Mouse (Mus musculus) limb, embryonic 13.5 days (tissue): ENCODE results near the gene Irf2. TPM values are rescaled to one million over a fixed set of nuclear protein-coding genes. Genes with fewer than 3 reads are reported as not detected.
"Not testable (repeated sequence)": the region's sequence is repeated elsewhere in the genome, so short reads cannot be mapped to it uniquely, and the experiment has no call there.

Source experiments
- ATAC-seq: fragments of 200-750 bp; cut with Nextera tagmentation; 2 replicates; pipeline ENCODE4 v1.8.0; 2017; ENCODE audit warnings: low read depth, moderate number of reproducible peaks, moderate TSS enrichment; ENCODE audit not compliant: low FRiP score
- H3K27ac ChIP-seq: fragments of 300-500 bp; sonication (generic); 2 replicates; pipeline ENCODE4 v1.5.1; 2015; ENCODE audit warnings: inconsistent platforms, mild to moderate bottlenecking, moderate library complexity
- H3K27me3 ChIP-seq: fragments of 300-500 bp; sonication (generic); 2 replicates; pipeline ENCODE4 v1.6.1; 2015; ENCODE audit warnings: mild to moderate bottlenecking, inconsistent platforms
- H3K36me3 ChIP-seq: fragments of 300-500 bp; sonication (generic); 2 replicates; pipeline ENCODE4 v1.6.1; 2015; ENCODE audit warnings: inconsistent platforms, mild to moderate bottlenecking, moderate library complexity
- H3K4me1 ChIP-seq: fragments of 300-500 bp; sonication (generic); 2 replicates; pipeline ENCODE4 v1.6.1; 2015; ENCODE audit warnings: inconsistent platforms
- H3K4me2 ChIP-seq: fragments of 300-500 bp; sonication (generic); replicated peaks from 2 replicates; pipeline ENCODE4 v1.6.1; 2015; ENCODE audit warnings: inconsistent platforms, mild to moderate bottlenecking, moderate library complexity
- H3K4me3 ChIP-seq: fragments of 300-500 bp; sonication (generic); 2 replicates; pipeline ENCODE4 v1.5.1; 2015; ENCODE audit warnings: moderate library complexity, mild to moderate bottlenecking, inconsistent platforms
- H3K9ac ChIP-seq: fragments of 300-500 bp; sonication (generic); 2 replicates; pipeline ENCODE4 v1.6.1; 2015; ENCODE audit warnings: mild to moderate bottlenecking, inconsistent platforms
- H3K9me3 ChIP-seq: fragments of 300-500 bp; sonication (generic); 2 replicates; pipeline ENCODE4 v1.6.1; 2016; ENCODE audit warnings: inconsistent platforms
- WGBS: fragments of 180-500 bp; shearing (Covaris S2); methylation state at CpG from one replicate; pipeline ENCODE4 v1.1.7; 2015; 5-methylcytosine and 5-hydroxymethylcytosine counted together
- polyA plus RNA-seq: library from polyadenylated mRNA; unstranded; fragments of >200 nt; fragmentation: Nextera tagmentation; extraction: Ambion mirVana; gene quantifications from 2 replicates; pipeline ENCODE4 v1.2.1, GENCODE M21; 2015

The Irf2 gene
- polyA plus RNA-seq, 1 experiment from 2014 or later = 19.6 TPM

DNA sequence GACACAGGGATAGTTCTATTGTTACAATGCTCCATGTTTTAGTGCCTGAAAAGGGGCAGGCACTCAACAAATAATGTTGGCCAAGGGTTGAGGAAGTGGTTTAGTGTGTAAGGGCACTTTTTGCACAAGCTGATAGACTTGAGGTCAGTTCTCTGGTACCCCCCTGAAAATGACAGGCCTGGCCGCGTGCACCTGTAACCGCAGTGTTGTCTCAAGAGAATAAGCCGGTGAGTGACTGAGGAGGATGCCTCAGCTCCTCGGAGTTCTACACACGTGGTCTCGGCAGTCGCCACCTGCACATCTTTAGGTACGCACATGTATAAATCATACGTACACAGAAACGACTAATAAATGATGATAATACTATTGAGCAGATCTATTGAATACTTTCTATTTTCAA, 26.4 kb upstream of the Irf2 start:
- H3K9ac ChIP-seq = no peak overlapping the region
- no peaks in the 10 kb centered on the region for H3K36me3 ChIP-seq
- H3K4me1 ChIP-seq = peaks cover 13% of the 10 kb centered on the region
- ATAC-seq = no peak
- no peak overlapping the region for H3K4me3 ChIP-seq
- no peak overlapping the region for H3K4me2 ChIP-seq
- 90% methylated on average over 11 of the region's 11 CpGs for WGBS
- H3K9me3 ChIP-seq = no peaks in the 10 kb centered on the region
- no peak overlapping the region for H3K27ac ChIP-seq
- no peaks in the 10 kb centered on the region for H3K27me3 ChIP-seq

DNA sequence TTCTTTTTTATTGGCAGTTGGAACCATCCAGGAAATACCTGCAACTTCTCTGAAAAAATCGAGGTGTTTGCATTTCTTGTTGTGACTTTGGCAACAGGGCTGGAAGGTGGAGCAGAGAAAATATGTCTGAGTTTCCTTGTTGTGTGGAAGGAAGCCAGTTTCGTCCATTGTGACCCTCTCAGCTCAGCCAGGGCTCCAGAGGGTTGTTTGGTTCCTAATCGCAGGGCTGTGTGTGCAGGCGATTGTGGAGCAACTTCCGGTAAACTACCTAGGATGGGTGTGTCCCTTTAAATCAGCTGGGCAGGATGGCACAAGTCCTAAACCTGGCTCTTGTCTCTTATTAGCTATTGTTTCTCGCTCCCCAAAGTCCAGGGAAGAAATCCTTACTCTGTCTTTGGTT, 25.7 kb upstream of the Irf2 start:
- Histone ChIP-seq H3K4me3 (no peak overlapping the region), H3K4me1 (peaks cover 13% of the 10 kb centered on the region), H3K27ac (no peak overlapping the region), H3K4me2 (no peak overlapping the region), H3K27me3 (no peaks in the 10 kb centered on the region), H3K36me3 (no peaks in the 10 kb centered on the region), H3K9ac (no peak overlapping the region; the same call in 1 of the 2 replicates), H3K9me3 (no peaks in the 10 kb centered on the region)
- 52% methylated on average over 6 of the region's 6 CpGs for WGBS
- ATAC-seq = no peak

DNA sequence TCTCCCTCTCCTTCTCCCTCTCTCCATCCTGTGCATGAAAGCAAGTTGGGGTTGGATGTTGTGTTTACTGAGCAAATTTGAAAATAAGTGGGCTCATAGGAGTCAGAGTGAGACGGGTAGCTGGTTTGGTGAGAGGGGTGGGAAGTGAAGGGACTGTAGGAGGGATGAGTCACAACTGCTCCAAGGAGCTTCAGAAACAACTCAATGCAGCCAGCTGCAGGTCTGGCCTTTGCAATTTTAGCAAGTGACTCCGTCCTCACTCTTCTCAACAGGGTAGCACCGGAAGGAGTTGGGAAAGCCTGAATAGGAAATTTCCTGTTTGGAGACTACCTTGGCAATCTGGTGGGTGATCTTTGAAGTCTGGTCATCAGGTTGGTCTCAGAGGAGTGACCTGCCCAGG, 25.1 kb upstream of the Irf2 start:
- H3K4me1 ChIP-seq = peaks cover 13% of the 10 kb centered on the region
- no peaks in the 10 kb centered on the region for H3K27me3 ChIP-seq
- H3K9me3 ChIP-seq = no peaks in the 10 kb centered on the region
- no peak for ATAC-seq
- 63% methylated on average over 3 of the region's 3 CpGs for WGBS
- H3K4me3 ChIP-seq = no peak overlapping the region
- no peaks in the 10 kb centered on the region for H3K36me3 ChIP-seq
- no peak overlapping the region for H3K4me2 ChIP-seq
- H3K9ac ChIP-seq = no peak overlapping the region
- H3K27ac ChIP-seq = no peak overlapping the region

DNA sequence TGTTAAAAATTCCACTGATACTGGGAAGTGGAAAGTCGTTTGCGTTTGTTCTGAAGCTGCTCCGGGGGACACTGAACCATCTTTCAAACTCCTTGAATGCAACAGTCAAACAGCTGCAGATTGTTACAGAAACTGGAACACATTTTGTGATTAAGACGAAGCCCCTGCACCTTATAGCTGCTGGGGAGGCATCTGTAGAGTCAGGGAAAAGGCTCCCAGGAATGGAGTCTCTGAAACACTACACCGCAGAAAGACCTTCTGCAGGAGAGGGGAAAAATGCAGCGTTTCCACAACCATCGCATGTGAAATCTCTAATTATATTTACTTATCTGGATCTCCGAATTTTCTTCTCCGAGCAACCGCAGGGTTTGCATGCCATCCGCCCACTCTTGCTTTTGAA, 23.1 kb upstream of the Irf2 start:
- peaks cover 13% of the 10 kb centered on the region for H3K4me1 ChIP-seq
- H3K36me3 ChIP-seq = no peaks in the 10 kb centered on the region
- H3K27ac ChIP-seq = peak overlapping the region; percentile 17; the same call in 1 of the 2 replicates
- ATAC-seq = no peak
- H3K9ac ChIP-seq = no peak overlapping the region
- WGBS = 33% methylated on average over 11 of the region's 11 CpGs
- H3K4me3 ChIP-seq = no peak overlapping the region
- peak overlapping the region; percentile 30 for H3K4me2 ChIP-seq
- H3K27me3 ChIP-seq = no peaks in the 10 kb centered on the region
- no peaks in the 10 kb centered on the region for H3K9me3 ChIP-seq

DNA sequence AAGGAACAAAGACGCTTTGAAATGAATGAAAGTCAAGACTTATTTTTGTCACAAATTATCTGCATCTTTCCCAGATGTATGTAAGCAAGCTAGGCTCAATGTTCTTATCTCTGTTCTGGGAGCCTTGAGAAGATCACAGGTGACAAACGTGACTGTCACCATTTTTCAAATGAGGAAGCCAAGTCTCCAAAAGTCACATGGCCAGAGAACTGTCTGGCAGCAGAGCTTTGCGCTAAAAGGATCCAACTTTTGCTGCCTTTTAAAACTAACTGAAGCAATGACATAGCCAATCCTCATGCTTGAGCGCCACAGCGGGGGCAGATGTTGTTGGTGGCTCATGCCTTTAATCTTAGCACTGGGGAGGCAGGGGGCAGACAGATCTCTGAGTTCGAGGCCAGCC, 22.4 kb upstream of the Irf2 start:
- no peak overlapping the region for H3K4me2 ChIP-seq
- H3K9me3 ChIP-seq = no peaks in the 10 kb centered on the region
- H3K27me3 ChIP-seq = no peaks in the 10 kb centered on the region
- no peaks in the 10 kb centered on the region for H3K36me3 ChIP-seq
- no peak overlapping the region for H3K9ac ChIP-seq
- no peak overlapping the region for H3K4me3 ChIP-seq
- H3K27ac ChIP-seq = no peak overlapping the region
- H3K4me1 ChIP-seq = peaks cover 13% of the 10 kb centered on the region
- 64% methylated on average over 6 of the region's 6 CpGs for WGBS
- no peak for ATAC-seq

DNA sequence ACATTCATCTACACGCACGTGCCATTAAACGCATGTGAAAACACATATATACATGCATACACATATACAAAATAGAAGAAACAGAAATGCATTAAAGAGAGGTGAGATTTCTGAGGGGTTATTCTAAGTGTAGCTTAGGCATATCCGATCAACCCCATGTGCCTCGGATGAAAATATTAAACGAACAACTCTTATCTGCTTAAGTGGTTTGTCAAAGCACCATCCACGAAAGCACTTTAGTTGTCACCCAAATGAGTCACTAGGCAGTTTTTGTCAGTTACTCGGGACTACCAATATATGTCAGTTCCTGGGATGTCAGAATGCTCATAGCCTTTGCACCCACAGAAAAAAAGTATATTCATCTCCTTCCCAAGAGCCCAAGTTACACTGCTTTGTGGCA, 21.2 kb upstream of the Irf2 start:
- Histone ChIP-seq H3K4me2 (no peak overlapping the region), H3K27ac (no peak overlapping the region), H3K36me3 (no peaks in the 10 kb centered on the region), H3K4me1 (peaks cover 13% of the 10 kb centered on the region), H3K9me3 (no peaks in the 10 kb centered on the region), H3K9ac (no peak overlapping the region), H3K4me3 (no peak overlapping the region), H3K27me3 (no peaks in the 10 kb centered on the region)
- no peak for ATAC-seq
- 89% methylated on average over 8 of the region's 8 CpGs for WGBS

DNA sequence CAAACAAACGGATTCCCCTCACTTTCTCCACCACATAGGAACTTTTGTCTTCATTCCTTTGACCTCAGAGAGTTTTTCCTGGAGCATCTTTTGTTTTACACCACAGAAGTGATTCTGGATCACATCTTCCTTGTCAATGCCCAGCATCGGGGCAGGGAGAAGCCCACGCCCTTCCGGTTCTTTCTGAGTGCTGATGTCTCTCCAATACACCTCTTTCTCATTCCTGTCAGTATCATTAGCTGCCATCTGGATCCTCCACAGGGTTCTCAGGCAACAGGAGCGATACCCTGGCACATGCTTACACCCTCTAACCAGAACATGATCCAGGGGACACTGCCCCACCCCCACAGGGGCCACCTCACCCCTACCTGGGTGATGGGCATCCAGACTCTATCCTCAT, 20.8 kb upstream of the Irf2 start:
- peaks cover 12% of the 10 kb centered on the region for H3K4me1 ChIP-seq
- no peak overlapping the region for H3K4me2 ChIP-seq
- H3K27me3 ChIP-seq = no peaks in the 10 kb centered on the region
- no peak overlapping the region for H3K4me3 ChIP-seq
- no peaks in the 10 kb centered on the region for H3K36me3 ChIP-seq
- WGBS = 87% methylated on average over 5 of the region's 5 CpGs
- no peaks in the 10 kb centered on the region for H3K9me3 ChIP-seq
- no peak overlapping the region for H3K27ac ChIP-seq
- no peak overlapping the region for H3K9ac ChIP-seq
- no peak for ATAC-seq

DNA sequence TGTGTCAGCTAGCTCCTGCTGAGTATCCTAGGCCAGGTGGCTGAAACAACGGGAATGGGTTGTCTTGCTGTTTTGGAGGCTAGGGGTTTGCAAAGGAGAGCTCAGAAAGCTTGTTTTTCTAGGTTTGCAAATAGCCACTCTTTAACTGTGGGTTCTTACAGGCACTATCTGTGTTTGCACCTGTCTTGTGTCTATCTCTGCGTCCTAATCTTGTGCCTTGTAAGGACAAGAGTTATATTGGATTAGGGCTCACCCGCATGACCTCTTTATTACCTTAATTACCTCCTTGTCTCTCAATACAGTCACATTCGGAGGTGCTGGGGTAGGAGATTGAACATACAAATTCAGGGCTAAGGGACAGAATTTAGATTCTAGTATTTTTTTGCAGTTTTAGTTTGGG, 18.9 kb upstream of the Irf2 start:
- Histone ChIP-seq H3K27me3 (no peaks in the 10 kb centered on the region), H3K4me1 (peaks cover 10% of the 10 kb centered on the region), H3K4me2 (no peak overlapping the region), H3K27ac (no peak overlapping the region), H3K9me3 (no peaks in the 10 kb centered on the region), H3K36me3 (no peaks in the 10 kb centered on the region), H3K9ac (no peak overlapping the region), H3K4me3 (no peak overlapping the region)
- ATAC-seq = no peak
- WGBS = 41% methylated on average over 4 of the region's 4 CpGs

DNA sequence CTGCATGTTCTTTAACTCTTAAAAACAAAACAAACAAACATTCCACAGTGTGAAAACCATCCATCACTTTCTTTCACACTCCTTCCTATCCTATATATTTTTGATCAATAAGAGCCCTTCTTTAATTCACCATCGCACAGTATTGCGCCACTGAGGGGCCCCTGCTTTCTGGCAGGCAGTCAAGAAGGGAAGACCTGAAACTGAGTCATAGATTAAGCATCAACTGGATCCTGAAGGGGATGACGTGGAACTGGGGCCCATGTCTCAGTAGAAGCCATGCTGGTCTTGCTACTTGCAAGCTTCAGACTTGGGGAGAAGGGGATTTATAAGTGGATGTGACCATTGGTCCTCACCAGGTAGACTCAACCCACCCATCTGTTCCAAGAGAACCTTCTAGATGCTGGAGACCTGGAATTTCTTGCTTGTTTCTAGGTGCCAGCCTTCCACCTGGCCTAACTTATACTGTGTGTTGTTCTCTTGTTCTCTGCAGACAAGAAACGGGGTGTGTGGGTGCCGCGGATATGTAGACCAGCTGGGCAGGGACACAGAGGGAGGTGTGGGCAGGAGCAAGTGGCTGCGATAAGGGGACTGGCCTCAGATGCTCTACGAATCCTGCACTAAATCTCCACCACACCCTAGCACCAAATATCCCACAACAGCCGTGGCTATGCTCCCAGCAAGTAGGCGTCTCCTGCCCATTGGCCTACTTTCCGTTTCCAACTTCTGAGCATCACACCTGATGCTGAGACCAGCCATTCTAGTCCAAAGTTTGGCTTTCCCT, 18.3 kb upstream of the Irf2 start:
- no peak overlapping the region for H3K27ac ChIP-seq
- no peaks in the 10 kb centered on the region for H3K36me3 ChIP-seq
- no peak overlapping the region for H3K9ac ChIP-seq
- no peak overlapping the region for H3K4me3 ChIP-seq
- no peaks in the 10 kb centered on the region for H3K9me3 ChIP-seq
- ATAC-seq = no peak
- WGBS = 89% methylated on average over 11 of the region's 11 CpGs
- no peak overlapping the region for H3K4me2 ChIP-seq
- H3K27me3 ChIP-seq = no peaks in the 10 kb centered on the region
- peaks cover 5% of the 10 kb centered on the region for H3K4me1 ChIP-seq

DNA sequence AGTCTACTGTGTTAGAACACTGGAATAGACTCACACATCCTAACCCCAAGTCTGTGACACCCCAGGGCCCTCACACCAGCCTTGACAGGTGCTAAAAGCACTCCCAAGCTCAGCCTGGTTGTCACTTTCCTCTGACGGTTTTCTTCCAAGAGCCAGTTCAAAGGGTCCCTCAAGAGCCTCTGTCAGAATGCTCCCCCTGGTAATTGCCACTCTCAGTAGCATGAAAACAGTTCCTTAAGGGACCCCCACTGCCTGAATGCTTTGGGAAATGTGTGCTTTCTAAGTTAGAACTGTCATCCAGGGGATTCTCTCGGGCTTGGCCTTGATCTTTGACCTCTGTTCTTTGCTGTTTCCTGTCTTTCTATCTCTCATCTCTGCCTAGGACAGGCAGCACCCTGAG, 17.0 kb upstream of the Irf2 start:
- H3K9ac ChIP-seq = no peak overlapping the region
- no peak for ATAC-seq
- no peak overlapping the region for H3K4me3 ChIP-seq
- peaks cover 8% of the 10 kb centered on the region for H3K4me1 ChIP-seq
- no peaks in the 10 kb centered on the region for H3K9me3 ChIP-seq
- no peaks in the 10 kb centered on the region for H3K36me3 ChIP-seq
- H3K27me3 ChIP-seq = no peaks in the 10 kb centered on the region
- H3K4me2 ChIP-seq = no peak overlapping the region
- 20% methylated on average over 2 of the region's 2 CpGs for WGBS
- H3K27ac ChIP-seq = no peak overlapping the region

DNA sequence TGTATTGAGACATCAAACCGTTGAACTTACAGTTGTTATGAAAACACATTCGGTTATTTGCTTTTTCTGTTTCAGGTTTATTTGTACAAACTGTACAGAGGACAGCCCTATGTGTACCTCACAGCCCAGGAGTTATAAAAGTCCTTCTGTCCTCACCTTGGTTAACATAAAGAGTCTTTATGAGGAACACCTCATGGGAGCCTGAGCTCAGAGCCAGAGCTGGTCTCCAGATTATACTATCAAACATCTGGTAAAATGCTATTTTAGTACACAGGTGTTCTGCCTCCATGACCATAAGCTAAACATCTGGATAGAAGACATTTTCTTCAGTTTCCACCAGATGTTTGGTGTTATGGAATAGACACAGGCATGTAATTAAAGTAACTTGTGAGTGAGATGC, 13.1 kb upstream of the Irf2 start:
- Histone ChIP-seq H3K9ac (no peak overlapping the region), H3K27ac (no peak overlapping the region), H3K9me3 (no peaks in the 10 kb centered on the region), H3K27me3 (no peaks in the 10 kb centered on the region), H3K4me2 (no peak overlapping the region), H3K4me3 (no peak overlapping the region), H3K36me3 (no peaks in the 10 kb centered on the region), H3K4me1 (peaks cover 8% of the 10 kb centered on the region)
- ATAC-seq = peak; percentile 32; the same call in 1 of the 2 replicates
- WGBS = 58% methylated on average over 2 of the region's 2 CpGs

DNA sequence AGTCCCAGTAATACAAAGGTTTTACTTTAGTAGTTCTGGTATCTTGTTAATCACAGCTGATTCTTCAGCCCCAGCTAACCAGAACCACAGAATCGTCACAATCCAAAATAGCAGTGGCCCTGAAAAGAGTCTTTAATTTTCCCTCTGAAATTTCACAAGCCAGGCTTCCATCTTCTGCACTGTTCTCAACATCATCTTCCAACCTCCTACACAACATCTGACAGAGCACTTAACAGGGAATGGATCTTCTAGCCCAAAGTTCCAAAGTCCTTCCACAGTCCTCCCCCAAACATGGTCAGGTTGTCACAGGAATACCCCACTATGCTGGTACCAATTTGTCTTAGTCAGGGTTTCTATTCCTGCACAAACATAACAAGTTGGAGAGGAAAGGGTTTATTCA, 9.9 kb upstream of the Irf2 start:
- not testable (repeated sequence) for H3K4me1 ChIP-seq, ATAC-seq, H3K9ac ChIP-seq, H3K4me3 ChIP-seq, H3K27ac ChIP-seq, H3K4me2 ChIP-seq, H3K36me3 ChIP-seq, H3K9me3 ChIP-seq, H3K27me3 ChIP-seq
- 69% methylated on average over 1 of the region's 1 CpGs for WGBS

DNA sequence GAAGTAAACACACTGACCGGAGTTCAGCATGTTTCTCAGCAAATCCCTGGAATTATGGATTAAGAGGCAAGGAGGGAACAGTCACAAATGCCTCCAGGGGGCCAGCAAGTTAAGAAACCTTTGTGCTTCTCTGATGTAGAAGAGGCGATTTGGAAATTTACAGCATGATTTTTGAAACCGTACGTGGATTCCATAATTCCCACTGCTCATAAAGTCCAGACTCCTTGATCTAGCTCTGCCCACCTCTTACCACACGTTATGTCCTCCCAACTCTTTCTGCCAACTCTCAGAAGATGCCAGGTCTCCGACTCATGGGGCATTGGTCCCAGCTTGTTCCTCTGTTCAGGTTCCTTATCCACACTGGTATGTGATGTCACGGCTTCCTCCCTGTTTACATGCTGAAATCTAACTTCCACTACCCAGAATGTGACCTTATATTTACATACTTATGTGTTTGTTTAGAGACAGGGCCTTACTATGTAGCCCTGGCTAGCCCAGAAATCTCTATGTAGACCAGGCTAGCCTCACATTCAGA, 7.1 kb upstream of the Irf2 start:
- no peak for ATAC-seq
- H3K4me2 ChIP-seq = no peak overlapping the region
- no peak overlapping the region for H3K27ac ChIP-seq
- no peak overlapping the region for H3K4me3 ChIP-seq
- H3K27me3 ChIP-seq = no peaks in the 10 kb centered on the region
- WGBS = 64% methylated on average over 7 of the region's 7 CpGs
- no peaks in the 10 kb centered on the region for H3K4me1 ChIP-seq
- H3K36me3 ChIP-seq = 0 out of 2 replicates have a peak, but pooled peaks cover 3% of the 10 kb centered on the region
- peaks cover 6% of the 10 kb centered on the region; the same call in 1 of the 2 replicates for H3K9me3 ChIP-seq
- no peak overlapping the region for H3K9ac ChIP-seq
